Mouse (Mus musculus) liver, embryonic 14.5 days (tissue): ENCODE results near the gene Gon4l.

ENCODE experiments used
- CTCF ChIP-seq: IDR thresholded peaks from 2 replicates; pipeline ENCODE4 v1.5.1; 2016; ENCODE audit warnings: antibody characterized with exemption, low read depth, control low read depth
- EP300 ChIP-seq: IDR thresholded peaks from 2 replicates; pipeline ENCODE4 v1.6.1; 2016; ENCODE audit warnings: antibody characterized with exemption, low read depth

DNA sequence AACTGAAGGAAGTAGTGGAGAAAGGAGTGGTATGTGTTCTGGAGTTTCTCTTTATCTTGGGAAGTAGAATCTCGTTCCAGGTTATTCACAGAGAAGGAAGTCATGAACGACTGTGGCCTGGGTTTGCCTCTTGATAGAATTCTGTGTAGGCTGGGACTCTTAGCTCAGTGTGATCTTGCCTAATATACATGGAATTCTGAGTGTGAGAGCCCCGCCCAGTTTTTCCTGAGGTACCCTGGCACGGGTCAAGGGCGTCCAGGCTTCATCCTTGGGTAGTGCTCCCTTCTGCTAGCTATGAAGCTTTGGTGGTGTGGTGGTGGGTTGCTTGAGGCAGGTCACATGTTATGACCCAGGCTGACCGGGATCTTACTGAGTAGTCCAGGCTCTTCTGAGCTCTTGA lies 20.8 kb downstream of the Gon4l start:
- TF ChIP-seq CTCF (no peak), EP300 (no peak)
